15 mouse cellular contexts compared by ENCODE assay signal in the genomic region with DNA sequence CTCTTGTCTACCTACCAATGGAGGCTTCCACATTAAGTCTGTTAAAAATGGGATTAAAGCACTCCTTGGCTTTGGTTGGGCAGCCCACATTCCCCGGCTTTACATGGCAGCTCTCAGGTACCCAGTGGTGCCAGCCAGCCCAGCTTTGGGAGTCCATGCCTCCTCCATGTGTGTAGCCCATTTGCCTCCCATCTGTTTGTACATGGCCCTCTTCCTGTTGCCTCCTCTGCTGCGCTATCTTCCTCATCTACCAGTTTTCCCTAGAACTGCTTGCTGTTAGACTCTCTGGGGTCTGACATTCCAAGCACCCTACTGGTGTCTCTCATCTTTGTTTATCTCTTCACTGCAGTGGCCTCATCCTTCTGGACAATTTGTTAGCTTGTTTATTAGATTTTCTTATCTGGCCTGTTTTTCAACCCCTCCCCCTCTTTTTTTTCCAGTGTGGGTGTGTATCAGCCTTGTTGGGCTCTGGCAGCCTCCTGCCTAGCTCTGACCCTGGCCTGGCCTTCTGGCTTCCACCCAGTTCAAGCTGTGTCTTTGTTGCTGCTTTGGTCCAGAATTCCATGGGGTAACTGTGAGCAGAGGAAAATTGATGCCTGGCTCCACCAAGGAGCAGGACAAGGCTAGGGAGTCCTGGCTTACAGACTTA. TPM values are rescaled to one million over a fixed set of nuclear protein-coding genes. Genes with fewer than 3 reads are reported as not detected.
A peak's percentile ranks its signal among the peaks of the same experiment; 100 is the strongest.
DNase-seq lines count a peak whose midpoint lies in the region; ATAC-seq and TF ChIP-seq lines count a peak whose summit lies in the region.
"Had no signal": no experiment of that assay in that cellular context is flagged by ENCODE, and none has a peak within 500 bp of the region (broad histone marks: within the 10 kb centered on the region; RNA-seq: fewer than 3 reads in every experiment).

No protein-coding gene starts in this region.

- WGBS in kidney, embryonic 14.5 days: 95% methylated on average over 2 of the region's 2 CpGs
- 91% methylated on average over 2 of the region's 2 CpGs for WGBS in kidney, embryonic 15.5 days
- WGBS in forebrain, postnatal 0 days: 83% methylated on average over 2 of the region's 2 CpGs

- peaks cover 30% of the 10 kb centered on the region for H3K36me3 ChIP-seq in kidney, embryonic 14.5 days (ENCODE audit: control insufficient read depth, insufficient read depth, low read length)
- H3K36me3 ChIP-seq in kidney, embryonic 15.5 days: peaks cover 68% of the 10 kb centered on the region
- H3K36me3 ChIP-seq in forebrain, postnatal 0 days (ENCODE audit: insufficient read depth): peaks cover 37% of the 10 kb centered on the region

- H3K27ac ChIP-seq in kidney, embryonic 14.5 days (ENCODE audit: low read depth, low read length): 0 out of 2 replicates have a peak overlapping the region, but pooled peaks have one; percentile 1
- no peak overlapping the region for H3K27ac ChIP-seq in kidney, embryonic 15.5 days
- no peak overlapping the region for H3K27ac ChIP-seq in forebrain, postnatal 0 days (ENCODE audit: low read depth, low read length)
- H3K27ac ChIP-seq: embryonic facial prominence, embryonic 12.5 days; heart, adult 2 months; limb, embryonic 15.5 days; midbrain, embryonic 10.5 days had no signal

- no peaks in the 10 kb centered on the region for H3K27me3 ChIP-seq in kidney, embryonic 14.5 days (ENCODE audit: control insufficient read depth, insufficient read depth, low read length)
- H3K27me3 ChIP-seq in kidney, embryonic 15.5 days: no peaks in the 10 kb centered on the region
- no peaks in the 10 kb centered on the region for H3K27me3 ChIP-seq in forebrain, postnatal 0 days (ENCODE audit: insufficient read depth, low read length)
- H3K27me3 ChIP-seq: embryonic facial prominence, embryonic 12.5 days; limb, embryonic 15.5 days had no signal

- no peak overlapping the region for H3K4me2 ChIP-seq in kidney, embryonic 14.5 days (replicated peaks; ENCODE audit: low read depth, low read length)
- H3K4me2 ChIP-seq in kidney, embryonic 15.5 days: no peak overlapping the region
- no peak overlapping the region for H3K4me2 ChIP-seq in forebrain, postnatal 0 days (ENCODE audit: low read depth)
- H3K4me2 ChIP-seq: embryonic facial prominence, embryonic 12.5 days; limb, embryonic 15.5 days had no signal

- no peaks in the 10 kb centered on the region for H3K9me3 ChIP-seq in kidney, embryonic 14.5 days (ENCODE audit: control insufficient read depth, low read length)
- no peaks in the 10 kb centered on the region for H3K9me3 ChIP-seq in kidney, embryonic 15.5 days (replicated peaks)
- no peaks in the 10 kb centered on the region for H3K9me3 ChIP-seq in forebrain, postnatal 0 days (ENCODE audit: low read length)
- H3K9me3 ChIP-seq: embryonic facial prominence, embryonic 12.5 days; limb, embryonic 15.5 days; midbrain, embryonic 10.5 days had no signal

- no peak overlapping the region for H3K4me3 ChIP-seq in kidney, embryonic 14.5 days (ENCODE audit: low read length)
- no peak overlapping the region for H3K4me3 ChIP-seq in kidney, embryonic 15.5 days (replicated peaks)
- no peak overlapping the region for H3K4me3 ChIP-seq in forebrain, postnatal 0 days (ENCODE audit: low read depth, low read length)
- H3K4me3 ChIP-seq: embryonic facial prominence, embryonic 12.5 days; heart, adult 2 months; limb, embryonic 15.5 days; midbrain, embryonic 10.5 days had no signal

- DNase-seq in adrenal gland, adult (ENCODE audit: inconsistent age in 2 of 2, low spot score in 1 of 2): peak; percentile 39 to 82
- no peak for DNase-seq in adrenal gland, postnatal 4 days (ENCODE audit: low spot score in 2 of 2)
- peak; percentile 55 to 59 for DNase-seq in right cerebral cortex, postnatal 10 days (ENCODE audit: low spot score in 2 of 2)
- DNase-seq in right cerebral cortex, adult 18-20 months: no peak
- DNase-seq in urinary bladder, postnatal 4 days (ENCODE audit: low spot score in 2 of 2): no peak
- no peak for DNase-seq in forebrain, postnatal 0 days
- DNase-seq: heart, adult 2 months; layer of hippocampus, postnatal 36 days; right cerebral cortex, postnatal 4 days had no signal

- no peak overlapping the region for H3K9ac ChIP-seq in kidney, embryonic 14.5 days (ENCODE audit: low read depth, low read length)
- H3K9ac ChIP-seq in kidney, embryonic 15.5 days: no peak overlapping the region
- H3K9ac ChIP-seq in forebrain, postnatal 0 days: no peak overlapping the region
- H3K9ac ChIP-seq: embryonic facial prominence, embryonic 12.5 days; limb, embryonic 15.5 days had no signal

- TF ChIP-seq CTCF in forebrain, postnatal 0 days (IDR thresholded peaks at IDR 0.05; ENCODE audit: low read depth): no peak

- H3K4me1 ChIP-seq in kidney, embryonic 14.5 days (ENCODE audit: control insufficient read depth, insufficient read depth, low read length): peaks cover 13% of the 10 kb centered on the region; the same call in 1 of the 2 replicates
- H3K4me1 ChIP-seq in kidney, embryonic 15.5 days: peaks cover 16% of the 10 kb centered on the region
- no peaks in the 10 kb centered on the region for H3K4me1 ChIP-seq in forebrain, postnatal 0 days (ENCODE audit: insufficient read depth)

- ATAC-seq in kidney, embryonic 14.5 days (ENCODE audit: low FRiP score, low TSS enrichment): no peak
- ATAC-seq in kidney, embryonic 15.5 days (replicated peaks; ENCODE audit: low FRiP score): no peak
- ATAC-seq in forebrain, postnatal 0 days: no peak
- ATAC-seq: forebrain, embryonic 16.5 days had no signal

RNA-seq across cellular contexts. Expression of a gene that starts 10.9 kb away (rescaled TPM):
- total RNA-seq in adrenal gland, postnatal 4 days (2021): 10 to 100 TPM; 39.8 to 41.0 TPM
- 147 and 172 TPM in 2 replicates for polyA plus RNA-seq in kidney, embryonic 14.5 days (2014; fragmentation: Nextera tagmentation; extraction: Ambion mirVana)
- polyA plus RNA-seq in kidney, embryonic 15.5 days (2015; fragmentation: Nextera tagmentation; extraction: Ambion mirVana): 116 and 120 TPM in 2 replicates
- total RNA-seq in forebrain, postnatal 0 days (2014; rRNA removed): 43.7 and 55.3 TPM in 2 replicates
- 87.4 and 103 TPM in 2 replicates for polyA plus RNA-seq in forebrain, postnatal 0 days (2015; fragmentation: Nextera tagmentation; extraction: Ambion mirVana)

RNA-seq across cellular contexts. Expression of a gene that starts 11.0 kb away (rescaled TPM):
- total RNA-seq in adrenal gland, postnatal 4 days (2021): 10 to 100 TPM; 49.6 to 57.3 TPM
- polyA plus RNA-seq in kidney, embryonic 14.5 days (2014; fragmentation: Nextera tagmentation; extraction: Ambion mirVana): 15.5 and 17.3 TPM in 2 replicates
- polyA plus RNA-seq in kidney, embryonic 15.5 days (2015; fragmentation: Nextera tagmentation; extraction: Ambion mirVana): 16.3 and 20.1 TPM in 2 replicates
- total RNA-seq in forebrain, postnatal 0 days (2014; rRNA removed): 41.9 and 47.9 TPM in 2 replicates
- 10.7 and 14.1 TPM in 2 replicates for polyA plus RNA-seq in forebrain, postnatal 0 days (2015; fragmentation: Nextera tagmentation; extraction: Ambion mirVana)

RNA-seq across cellular contexts. Expression of a gene that starts 13.5 kb away (rescaled TPM):
- total RNA-seq in adrenal gland, postnatal 4 days (2021): 10 to 100 TPM; 14.4 to 15.4 TPM
- polyA plus RNA-seq in kidney, embryonic 14.5 days (2014; fragmentation: Nextera tagmentation; extraction: Ambion mirVana): 3.8 and 5.5 TPM in 2 replicates
- polyA plus RNA-seq in kidney, embryonic 15.5 days (2015; fragmentation: Nextera tagmentation; extraction: Ambion mirVana): 6.4 and 6.7 TPM in 2 replicates
- 169 and 200 TPM in 2 replicates for total RNA-seq in forebrain, postnatal 0 days (2014; rRNA removed)
- polyA plus RNA-seq in forebrain, postnatal 0 days (2015; fragmentation: Nextera tagmentation; extraction: Ambion mirVana): 81.6 and 89.9 TPM in 2 replicates

RNA-seq across cellular contexts. Expression of a gene that starts 26.4 kb away (rescaled TPM):
- total RNA-seq in adrenal gland, postnatal 4 days (2021): 10 to 100 TPM; 14.8 to 17.1 TPM
- 3.9 and 4.6 TPM in 2 replicates for polyA plus RNA-seq in kidney, embryonic 14.5 days (2014; fragmentation: Nextera tagmentation; extraction: Ambion mirVana)
- polyA plus RNA-seq in kidney, embryonic 15.5 days (2015; fragmentation: Nextera tagmentation; extraction: Ambion mirVana): 4.6 and 7.4 TPM in 2 replicates
- total RNA-seq in forebrain, postnatal 0 days (2014; rRNA removed): 15.8 and 15.9 TPM in 2 replicates
- polyA plus RNA-seq in forebrain, postnatal 0 days (2015; fragmentation: Nextera tagmentation; extraction: Ambion mirVana): 3.4 and 3.6 TPM in 2 replicates

RNA-seq across cellular contexts. Expression of a gene that starts 27.8 kb away (rescaled TPM):
- total RNA-seq in adrenal gland, postnatal 4 days (2021): 1 to 10 TPM; 3.8 to 5.0 TPM
- polyA plus RNA-seq in kidney, embryonic 14.5 days (2014; fragmentation: Nextera tagmentation; extraction: Ambion mirVana): 0.89 and 1.2 TPM in 2 replicates
- 1.2 TPM in 2 replicates for polyA plus RNA-seq in kidney, embryonic 15.5 days (2015; fragmentation: Nextera tagmentation; extraction: Ambion mirVana)
- 0.69 and 1.0 TPM in 2 replicates for total RNA-seq in forebrain, postnatal 0 days (2014; rRNA removed)
- 0.51 and 0.52 TPM in 2 replicates for polyA plus RNA-seq in forebrain, postnatal 0 days (2015; fragmentation: Nextera tagmentation; extraction: Ambion mirVana)

Comparison
In these comparisons a context has a peak if more than half of its experiments do, and no peak if none do; other contexts are left out.
1. DNase-seq: peak in adrenal gland, adult (2 of 2) and right cerebral cortex, postnatal 10 days (2 of 2); none in adrenal gland, postnatal 4 days (0 of 2), right cerebral cortex, adult 18-20 months (single experiment), urinary bladder, postnatal 4 days (0 of 2) and forebrain, postnatal 0 days (single experiment).
2. RNA of a gene that starts 13.5 kb away (polyA plus RNA-seq): 81.6 to 89.9 TPM in forebrain, postnatal 0 days; 6.4 to 6.7 TPM in kidney, embryonic 15.5 days and 3.8 to 5.5 TPM in kidney, embryonic 14.5 days; every median in the first group is over 10 times any median in the second.